Mouse (Mus musculus) small intestine, adult 2 months (tissue): ENCODE measurements around the gene Stk17b.

Source experiments
- CTCF ChIP-seq: fragments of 200-500 bp; IDR thresholded peaks from 2 replicates; pipeline ENCODE4 v1.5.1; 2012; ENCODE audit warnings: low read depth, mild to moderate bottlenecking, control low read depth, inconsistent platforms, low read length, moderate library complexity, mixed read lengths; ENCODE audit not compliant: insufficient replicate concordance, insufficient read length; ENCODE audit errors: extremely low read depth
- POLR2A ChIP-seq: fragments of 200-500 bp; IDR thresholded peaks from 2 replicates; pipeline ENCODE4 v1.6.1; 2012; ENCODE audit warnings: low read depth, mild to moderate bottlenecking, control low read depth, inconsistent platforms, low read length, moderate library complexity

DNA sequence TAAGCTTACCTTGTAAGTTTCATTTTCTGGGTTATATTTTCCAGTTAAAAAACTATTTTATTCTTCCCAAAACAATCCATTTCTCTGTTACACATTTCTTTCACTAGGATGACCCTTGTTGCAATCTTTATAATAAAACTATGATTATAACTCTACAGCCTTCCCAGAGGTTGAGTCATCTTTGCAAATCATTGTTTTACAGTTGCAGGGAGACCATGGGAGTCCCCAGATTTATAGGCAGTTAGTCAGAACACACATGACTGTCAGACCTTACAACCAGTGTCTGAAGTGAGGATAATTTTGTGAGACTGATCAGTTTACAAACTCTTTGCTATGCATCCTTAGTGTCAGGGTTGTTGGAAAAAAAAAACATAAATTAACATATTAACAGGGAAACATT is 63.7 kb downstream of the Stk17b start:
- no peak for TF ChIP-seq CTCF
- no peak for TF ChIP-seq POLR2A
